ENCODE assay signal across 8 mouse cellular contexts in the genomic region with DNA sequence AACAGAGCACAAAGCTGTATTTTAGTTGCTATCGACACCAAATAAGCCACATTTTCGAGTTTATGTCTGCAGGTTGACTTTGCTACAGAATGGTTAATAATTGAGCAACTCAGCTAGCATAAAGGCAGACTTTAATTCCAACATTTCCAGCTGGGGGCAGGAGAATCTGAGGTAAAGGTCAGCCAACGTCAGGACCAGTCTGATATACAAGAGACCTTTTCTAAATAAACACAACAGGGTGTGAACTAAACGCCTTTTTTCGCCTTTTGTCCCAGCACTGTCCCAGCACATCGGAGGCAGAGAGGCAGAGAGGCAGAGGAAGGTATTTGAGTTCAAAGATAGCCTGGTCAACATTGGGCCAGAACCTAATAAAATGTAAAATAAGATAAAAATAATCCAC. TPM values are rescaled to one million over a fixed set of nuclear protein-coding genes. Genes with fewer than 3 reads are reported as not detected.
DNase-seq lines count a peak whose midpoint lies in the region; ATAC-seq and TF ChIP-seq lines count a peak whose summit lies in the region.

No protein-coding gene starts in this region.

- H3K9me3 ChIP-seq in midbrain, embryonic 13.5 days = no peaks in the 10 kb centered on the region

- H3K4me2 ChIP-seq in midbrain, embryonic 13.5 days (replicated peaks) = peak overlapping the region; percentile 91

- DNase-seq in heart, adult 2 months = no peak
- DNase-seq in heart, adult 8-10 months (ENCODE audit: low spot score) = no peak
- peak; percentile 50 for DNase-seq in kidney, adult 9 months
- DNase-seq in frontal cortex, postnatal 25 days (ENCODE audit: low spot score in 2 of 2) = no peak
- no peak for DNase-seq in cerebellum, postnatal 4 days (ENCODE audit: low spot score in 2 of 2)
- no peak for DNase-seq in thymus, postnatal 4 days

- peak overlapping the region; percentile 68 for H3K4me3 ChIP-seq in heart, adult 2 months
- H3K4me3 ChIP-seq in midbrain, embryonic 13.5 days (replicated peaks) = peak overlapping the region; percentile 81

- ATAC-seq in erythroblast, adult 5-6 weeks (replicated peaks; ENCODE audit: low FRiP score, poor library complexity, severe bottlenecking) = peak; percentile 19
- no peak for ATAC-seq in midbrain, embryonic 13.5 days

- H3K4me1 ChIP-seq in heart, adult 2 months (ENCODE audit: control insufficient read depth, insufficient read depth, low read length) = peaks cover 1% of the 10 kb centered on the region; the same call in 1 of the 2 replicates
- peaks cover 14% of the 10 kb centered on the region for H3K4me1 ChIP-seq in midbrain, embryonic 13.5 days (replicated peaks)

- no peak for TF ChIP-seq CTCF in heart, adult 2 months (IDR thresholded peaks at IDR 0.05)

- H3K27ac ChIP-seq in heart, adult 2 months = no peak overlapping the region
- H3K27ac ChIP-seq in midbrain, embryonic 13.5 days = no peak overlapping the region

- H3K9ac ChIP-seq in heart, adult 2 months (ENCODE audit: low read depth, low read length) = no peak overlapping the region
- H3K9ac ChIP-seq in midbrain, embryonic 13.5 days (replicated peaks) = peak overlapping the region; percentile 70

- no peaks in the 10 kb centered on the region for H3K27me3 ChIP-seq in heart, adult 2 months (ENCODE audit: control insufficient read depth, insufficient read depth, low read length)
- no peaks in the 10 kb centered on the region for H3K27me3 ChIP-seq in midbrain, embryonic 13.5 days

- TF ChIP-seq EP300 in heart, adult 2 months (IDR thresholded peaks at IDR 0.05; ENCODE audit: insufficient read depth, low read depth, low read length) = no peak

- WGBS in heart, adult 2 months = 14% methylated on average over 6 of the region's 6 CpGs
- WGBS in midbrain, embryonic 13.5 days = 20% methylated on average over 6 of the region's 6 CpGs

- intact Hi-C loops in heart, adult 2 months (cut with DNase I) = loop anchor here (5.0 kb wide), 1 partner anchor 343 kb away; the partner anchor contains the start of gene Cers6

- no peaks in the 10 kb centered on the region for H3K36me3 ChIP-seq in heart, adult 2 months (ENCODE audit: control insufficient read depth, insufficient read depth, low read length)
- H3K36me3 ChIP-seq in midbrain, embryonic 13.5 days = peaks cover 12% of the 10 kb centered on the region; the same call in 1 of the 2 replicates

- no peak for TF ChIP-seq POLR2A in heart, adult 2 months (IDR thresholded peaks at IDR 0.05; ENCODE audit: insufficient read depth, low read depth, low read length)

- H3K79me2 ChIP-seq in heart, adult 2 months (replicated peaks; ENCODE audit: control insufficient read depth, insufficient read depth, low read length) = no peaks in the 10 kb centered on the region

RNA-seq across cellular contexts. Expression of gene Spc25, which starts 0.8 kb away (rescaled TPM):
- total RNA-seq in heart, adult 2 months (2021) = under 1 TPM; 0.32 to 0.39 TPM
- polyA plus RNA-seq in heart, adult 2 months (2012; rRNA removed) = 0.12 and 0.44 TPM in 2 replicates
- 1 to 10 TPM in 1 of 4 experiments, under 1 TPM in 3; 0.33 to 1.3 (median 0.45) TPM for total RNA-seq in heart, adult 8-10 months (2022)
- total RNA-seq in erythroblast, adult 5-6 weeks (2015; ENCODE audit: low replicate concordance) = 40.8 and 46.7 TPM in 2 replicates
- total RNA-seq in erythroblast, adult 5-6 weeks (2017; ENCODE audit: low replicate concordance) = 36.0 and 66.6 TPM in 2 replicates
- 87.8 and 88.3 TPM in 2 replicates for polyA plus RNA-seq in midbrain, embryonic 13.5 days (2015; fragmentation: Nextera tagmentation; extraction: Ambion mirVana)

RNA-seq across cellular contexts. Expression of gene G6pc2, which starts 5.7 kb away (rescaled TPM):
- total RNA-seq in heart, adult 2 months (2021) = not detected
- not detected in 2 replicates for polyA plus RNA-seq in heart, adult 2 months (2012; rRNA removed)
- total RNA-seq in heart, adult 8-10 months (2022) = not detected
- total RNA-seq in erythroblast, adult 5-6 weeks (2015; ENCODE audit: low replicate concordance) = not detected in 2 replicates
- total RNA-seq in erythroblast, adult 5-6 weeks (2017; ENCODE audit: low replicate concordance) = not detected in 2 replicates
- polyA plus RNA-seq in midbrain, embryonic 13.5 days (2015; fragmentation: Nextera tagmentation; extraction: Ambion mirVana) = not detected in 2 replicates

Comparison
In these comparisons a context has a peak if more than half of its experiments do, and no peak if none do; other contexts are left out.
1. RNA of gene Spc25, which starts 0.8 kb away (total RNA-seq): 36.0 to 66.6 TPM in erythroblast, adult 5-6 weeks; 0.33 to 1.3 TPM in heart, adult 8-10 months and 0.32 to 0.39 TPM in heart, adult 2 months; every median in the first group is over 10 times any median in the second.